Mouse (Mus musculus) MN1 (cell line): ENCODE results near the gene Rapgef4.
"Not testable (repeated sequence)": the region's sequence is repeated elsewhere in the genome, so short reads cannot be mapped to it uniquely, and the experiment has no call there.

Experiments used
- DNase-seq: peaks from one replicate; pipeline ENCODE4 v3.0.0-alpha.2; 2016; ENCODE audit warnings: low spot score

Gene Rapgef4

GRCm38 (mm10) chr2:72117138-72118011 is 136.3 kb downstream of the Rapgef4 start:
- DNase-seq, result no peak

- no peak for DNase-seq
These were observed 139.2 kb downstream of the Rapgef4 start for GRCm38 (mm10) chr2:72120211-72120610.

- DNase-seq, result no peak
These were observed 141.6 kb downstream of the Rapgef4 start for GRCm38 (mm10) chr2:72122410-72123223.

- no peak for DNase-seq
These were observed 142.8 kb downstream of the Rapgef4 start for GRCm38 (mm10) chr2:72123851-72124250.

- no peak for DNase-seq
These were observed 144.7 kb downstream of the Rapgef4 start for GRCm38 (mm10) chr2:72125786-72126185.

GRCm38 (mm10) chr2:72126411-72126810 is 145.4 kb downstream of the Rapgef4 start:
- DNase-seq, result no peak

GRCm38 (mm10) chr2:72129612-72130311 is 148.7 kb downstream of the Rapgef4 start:
- DNase-seq, result no peak

- DNase-seq, result no peak
These were observed 151.2 kb downstream of the Rapgef4 start for GRCm38 (mm10) chr2:72132222-72132621.

- DNase-seq, result no peak
These were observed 155.0 kb downstream of the Rapgef4 start for GRCm38 (mm10) chr2:72136045-72136444.

- DNase-seq, result no peak
These were observed 155.6 kb downstream of the Rapgef4 start for GRCm38 (mm10) chr2:72136486-72137264.

- DNase-seq, result no peak
These were observed 159.1 kb downstream of the Rapgef4 start for GRCm38 (mm10) chr2:72139863-72140845.

GRCm38 (mm10) chr2:72141091-72141490 is 160.1 kb downstream of the Rapgef4 start:
- no peak for DNase-seq

GRCm38 (mm10) chr2:72141732-72142131 is 160.7 kb downstream of the Rapgef4 start:
- not testable (repeated sequence) for DNase-seq

GRCm38 (mm10) chr2:72143413-72143812 is 162.4 kb downstream of the Rapgef4 start:
- DNase-seq, result no peak

- no peak for DNase-seq
These were observed 163.6 kb downstream of the Rapgef4 start for GRCm38 (mm10) chr2:72144576-72145200.

- DNase-seq, result no peak
These were observed 164.3 kb downstream of the Rapgef4 start for GRCm38 (mm10) chr2:72145281-72145875.

- DNase-seq, result no peak
These were observed 165.0 kb downstream of the Rapgef4 start for GRCm38 (mm10) chr2:72146061-72146460.

GRCm38 (mm10) chr2:72147246-72147645 is 166.2 kb downstream of the Rapgef4 start:
- DNase-seq, result no peak

- no peak for DNase-seq
These were observed 166.7 kb downstream of the Rapgef4 start for GRCm38 (mm10) chr2:72147695-72148094.
